Mouse (Mus musculus) hindbrain, embryonic 16.5 days (tissue): ENCODE measurements at regions not wholly inside any gene's neighbourhood (a gene's known extent, or its start where the extent isn't known, plus 50 kb on each side); places are given as distances from the start of the nearest gene placed in this dataset.

Source experiments
- ATAC-seq: fragments of 200-750 bp; cut with Nextera tagmentation; 2 replicates; pipeline ENCODE4 v1.8.0; 2017; ENCODE audit warnings: moderate TSS enrichment, moderate library complexity
- H3K27ac ChIP-seq: fragments of 300-500 bp; sonication (generic); 2 replicates; pipeline ENCODE4 v1.5.1; 2014; ENCODE audit warnings: low read depth, mild to moderate bottlenecking, control low read depth, low read length, moderate library complexity
- H3K27me3 ChIP-seq: fragments of 300-500 bp; sonication (generic); replicated peaks from 2 replicates; pipeline ENCODE4 v1.6.1; 2014; ENCODE audit warnings: low read length; ENCODE audit not compliant: control insufficient read depth, insufficient read depth
- H3K36me3 ChIP-seq: fragments of 300-500 bp; sonication (generic); 2 replicates; pipeline ENCODE4 v1.6.1; 2014; ENCODE audit warnings: mild to moderate bottlenecking, low read length, moderate library complexity, mixed read lengths; ENCODE audit not compliant: control insufficient read depth, insufficient read depth
- H3K4me1 ChIP-seq: fragments of 300-500 bp; sonication (generic); 2 replicates; pipeline ENCODE4 v1.6.1; 2014; ENCODE audit warnings: low read depth, low read length; ENCODE audit not compliant: control insufficient read depth, insufficient read depth
- H3K4me2 ChIP-seq: fragments of 300-500 bp; sonication (generic); 2 replicates; pipeline ENCODE4 v1.6.1; 2014; ENCODE audit warnings: mild to moderate bottlenecking, low read length, control low read depth, moderate library complexity
- H3K4me3 ChIP-seq: fragments of 300-500 bp; sonication (generic); 2 replicates; pipeline ENCODE4 v1.5.1; 2014; ENCODE audit warnings: mild to moderate bottlenecking, low read length, control low read depth, moderate library complexity
- H3K9ac ChIP-seq: fragments of 300-500 bp; sonication (generic); 2 replicates; pipeline ENCODE4 v1.6.1; 2014; ENCODE audit warnings: low read depth, mild to moderate bottlenecking, control low read depth, low read length, moderate library complexity
- H3K9me3 ChIP-seq: fragments of 300-500 bp; sonication (generic); 2 replicates; pipeline ENCODE4 v1.6.1; 2014; ENCODE audit warnings: mild to moderate bottlenecking, low read length, moderate library complexity; ENCODE audit not compliant: control insufficient read depth
- WGBS: fragments of 180-500 bp; shearing (Covaris S2); extraction: QIAGEN DNeasy Blood & Tissue Kit; methylation state at CpG from one replicate; pipeline ENCODE4 v1.1.7; 2014; 5-methylcytosine and 5-hydroxymethylcytosine counted together

- 79% methylated on average over 3 of the region's 3 CpGs for WGBS
- H3K4me3 ChIP-seq, result no peak overlapping the region
- no peak for ATAC-seq
- no peaks in the 10 kb centered on the region for H3K4me1 ChIP-seq
- no peaks in the 10 kb centered on the region for H3K9me3 ChIP-seq
- H3K36me3 ChIP-seq, result no peaks in the 10 kb centered on the region
- no peak overlapping the region for H3K4me2 ChIP-seq
- H3K27me3 ChIP-seq, result no peaks in the 10 kb centered on the region
- H3K9ac ChIP-seq, result no peak overlapping the region
- no peak overlapping the region for H3K27ac ChIP-seq
These were observed 399.6 kb downstream of the Nbas start for GRCm38 (mm10) chr12:13668485-13669022.

- no peak for ATAC-seq
- H3K4me3 ChIP-seq, result no peak overlapping the region
- no peak overlapping the region for H3K4me2 ChIP-seq
- 60% methylated on average over 1 of the region's 1 CpGs for WGBS
- no peaks in the 10 kb centered on the region for H3K27me3 ChIP-seq
- H3K36me3 ChIP-seq, result no peaks in the 10 kb centered on the region
- no peak overlapping the region for H3K9ac ChIP-seq
- no peak overlapping the region for H3K27ac ChIP-seq
- H3K9me3 ChIP-seq, result no peaks in the 10 kb centered on the region
- no peaks in the 10 kb centered on the region for H3K4me1 ChIP-seq
These were observed 370.4 kb downstream of the Nbas start for GRCm38 (mm10) chr12:13639336-13639735.
